Mouse (Mus musculus) olfactory bulb, adult 2 months (tissue): ENCODE measurements around the gene Tbx21. TPM values are rescaled to one million over a fixed set of nuclear protein-coding genes. Genes with fewer than 3 reads are reported as not detected.
A peak's percentile ranks its signal among the peaks of the same experiment; 100 is the strongest.

ENCODE experiments used
- H3K27ac ChIP-seq: fragments of 200-500 bp; 2 replicates; pipeline ENCODE4 v1.5.1; 2012; ENCODE audit warnings: low read depth, low read length; ENCODE audit not compliant: insufficient read depth
- H3K4me1 ChIP-seq: fragments of 200-500 bp; 2 replicates; pipeline ENCODE4 v1.6.1; 2012; ENCODE audit warnings: low read length; ENCODE audit not compliant: control insufficient read depth, insufficient read depth
- H3K4me3 ChIP-seq: fragments of 200-500 bp; 2 replicates; pipeline ENCODE4 v1.5.1; 2012; ENCODE audit warnings: mild to moderate bottlenecking, low read depth, low read length, moderate library complexity; ENCODE audit not compliant: insufficient read depth
- CTCF ChIP-seq: fragments of 200-500 bp; IDR thresholded peaks from 2 replicates; pipeline ENCODE4 v1.5.1; 2012; ENCODE audit warnings: low read depth, mild to moderate bottlenecking, low read length, moderate library complexity; ENCODE audit not compliant: insufficient read depth
- POLR2A ChIP-seq: fragments of 200-500 bp; IDR thresholded peaks from 2 replicates; pipeline ENCODE4 v1.6.1; 2012; ENCODE audit warnings: mild to moderate bottlenecking, low read depth, low read length, moderate library complexity; ENCODE audit not compliant: insufficient read depth
- WGBS: fragments of 180-500 bp; shearing (Covaris S2); methylation state at CpG from one replicate; pipeline ENCODE4 v1.1.7; 2018; 5-methylcytosine and 5-hydroxymethylcytosine counted together
- polyA plus RNA-seq: library from polyadenylated mRNA; stranded (reverse); fragments of >200 nt; gene quantifications from 2 replicates; pipeline ENCODE4 v1.2.4, GENCODE M21; 2012; ENCODE audit warnings: low replicate concordance; ENCODE audit not compliant: missing spikeins, insufficient read depth, insufficient read length

The Tbx21 gene
- polyA plus RNA-seq, 1 experiment: not detected

GRCm38 (mm10) chr11:97063274-97063920 is 51.7 kb downstream of the Tbx21 start:
- no peaks in the 10 kb centered on the region for H3K4me1 ChIP-seq
- 55% methylated on average over 9 of the region's 9 CpGs for whole genome bisulfite sequencing
- H3K27ac ChIP-seq: no peak overlapping the region
- no peak for TF ChIP-seq CTCF
- no peak for TF ChIP-seq POLR2A
- no peak overlapping the region for H3K4me3 ChIP-seq

GRCm38 (mm10) chr11:97052219-97052646 is 62.9 kb downstream of the Tbx21 start:
- Histone ChIP-seq H3K4me1 (peaks cover 20% of the 10 kb centered on the region), H3K4me3 (no peak overlapping the region), H3K27ac (no peak overlapping the region)
- WGBS: 42% methylated on average over 11 of the region's 11 CpGs
- TF ChIP-seq POLR2A (no peak), CTCF (no peak)

GRCm38 (mm10) chr11:97050944-97051586 is 64.1 kb downstream of the Tbx21 start:
- 6% methylated on average over 13 of the region's 13 CpGs for WGBS
- H3K27ac ChIP-seq: no peak overlapping the region
- TF ChIP-seq CTCF: no peak
- TF ChIP-seq POLR2A: no peak
- peak overlapping the region; percentile 64 for H3K4me3 ChIP-seq
- peaks cover 20% of the 10 kb centered on the region for H3K4me1 ChIP-seq

GRCm38 (mm10) chr11:97050216-97050943 is 64.8 kb downstream of the Tbx21 start, which contains the start of gene Osbpl7:
Gene Osbpl7 (plus strand): TSS chr11:97050628.
- no peak for TF ChIP-seq POLR2A
- TF ChIP-seq CTCF: no peak
- peak within 1 kb of the TSS; percentile 64 for H3K4me3 ChIP-seq
- peaks cover 20% of the 10 kb centered on the region for H3K4me1 ChIP-seq
- H3K27ac ChIP-seq: no peak within 1 kb of the TSS
- WGBS: 4% methylated on average over 18 of the region's 18 CpGs

- Histone ChIP-seq H3K27ac (no peak overlapping the region), H3K4me1 (peaks cover 22% of the 10 kb centered on the region), H3K4me3 (no peak overlapping the region)
- TF ChIP-seq CTCF (no peak), POLR2A (no peak)
- 83% methylated on average over 6 of the region's 6 CpGs for WGBS
These were observed 65.5 kb downstream of the Tbx21 start for GRCm38 (mm10) chr11:97049492-97050085.

GRCm38 (mm10) chr11:97048090-97048650 is 67.0 kb downstream of the Tbx21 start:
- no peak overlapping the region for H3K27ac ChIP-seq
- TF ChIP-seq CTCF (no peak), POLR2A (no peak)
- H3K4me1 ChIP-seq: peaks cover 26% of the 10 kb centered on the region
- WGBS: 79% methylated on average over 8 of the region's 8 CpGs
- no peak overlapping the region for H3K4me3 ChIP-seq

Other genes with a start within 250 kb of the Tbx21 start
- not detected in 2 replicates for gene Cdk5rap3, start 198.8 kb downstream of the Tbx21 start, polyA plus RNA-seq
- gene Prr15l, start 187.2 kb downstream of the Tbx21 start, polyA plus RNA-seq: not detected in 2 replicates
- not detected in 2 replicates for gene Pnpo, start 171.3 kb downstream of the Tbx21 start, polyA plus RNA-seq
- not detected in 2 replicates for gene Sp2, start 132.4 kb downstream of the Tbx21 start, polyA plus RNA-seq
- not detected in 2 replicates for gene Sp6, start 101.9 kb downstream of the Tbx21 start, polyA plus RNA-seq
- not detected in 2 replicates for gene Scrn2, start 85.4 kb downstream of the Tbx21 start, polyA plus RNA-seq
- not detected in 2 replicates for gene Lrrc46, start 73.9 kb downstream of the Tbx21 start, polyA plus RNA-seq
- not detected in 2 replicates for gene Mrpl10, start 73.8 kb downstream of the Tbx21 start, polyA plus RNA-seq
- not detected in 2 replicates for gene Osbpl7, start 64.7 kb downstream of the Tbx21 start, polyA plus RNA-seq
- gene Tbkbp1, start 36.2 kb upstream of the Tbx21 start, polyA plus RNA-seq: not detected in 2 replicates
- gene Kpnb1, start 72.5 kb upstream of the Tbx21 start, polyA plus RNA-seq: 234 TPM in 1 of 2 replicates, not detected in the other
- gene Npepps, start 165.3 kb upstream of the Tbx21 start, polyA plus RNA-seq: 421 TPM in 1 of 2 replicates, not detected in the other
- gene Mrpl45, start 200.4 kb upstream of the Tbx21 start, polyA plus RNA-seq: not detected in 2 replicates
- gene Gpr179, start 236.7 kb upstream of the Tbx21 start, polyA plus RNA-seq: not detected in 2 replicates
- not detected in 2 replicates for gene Socs7, start 247.2 kb upstream of the Tbx21 start, polyA plus RNA-seq